Mouse (Mus musculus): ENCODE results near the gene Atp9a. TPM values are rescaled to one million over a fixed set of nuclear protein-coding genes. Genes with fewer than 3 reads are reported as not detected.

Atp9a gene
- polyA plus RNA-seq (2012; rRNA removed), result 2.1 and 2.3 TPM in 2 replicates
- 1.3 and 1.7 TPM in 2 replicates for polyA plus RNA-seq (2014; fragmentation: Nextera tagmentation; extraction: Ambion mirVana)

DNA sequence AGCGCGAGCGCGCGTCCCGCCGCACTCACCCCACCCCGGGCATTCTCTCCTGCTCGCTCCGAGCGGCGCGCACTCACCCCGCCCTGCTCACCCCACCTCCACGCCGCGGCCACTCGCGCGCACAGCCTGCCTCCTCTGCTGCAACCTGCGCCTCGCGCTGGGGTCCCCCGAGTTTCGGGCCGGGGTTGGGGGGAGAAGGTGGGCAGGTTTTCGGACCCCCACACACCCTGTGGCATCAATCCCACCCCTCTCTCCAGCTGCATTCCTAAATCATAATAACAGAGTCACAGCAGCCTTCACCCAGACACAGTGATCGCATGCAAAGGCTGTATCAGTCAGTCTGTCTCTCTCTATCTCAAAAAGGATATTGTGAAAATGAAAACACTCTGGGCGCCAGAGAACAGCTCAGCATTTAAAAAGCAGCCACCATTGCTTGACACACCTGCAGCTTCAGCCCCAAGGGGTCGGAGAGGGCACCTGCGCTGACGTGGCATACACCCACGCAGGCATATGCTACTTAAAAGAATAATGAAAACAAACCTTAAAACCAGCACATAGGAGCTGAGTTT lies at the start of gene Atp9a:
Gene Atp9a (minus strand): TSS at position 351 of the 569 bp plus-strand sequence.
- Histone ChIP-seq H3K4me3 (ENCODE audit: insufficient read depth in 1 of 2, low read depth in 2 of 2, low read length in 2 of 2) (peak within 1 kb of the TSS; percentile 58 to 59), H3K4me2 (ENCODE audit: low read depth) (peak within 1 kb of the TSS; percentile 48), H3K27ac (no peak within 1 kb of the TSS), H3K4me1 (replicated peaks; ENCODE audit: control insufficient read depth in 2 of 2, insufficient read depth in 2 of 2, low read length in 1 of 2) (no peaks in the 10 kb centered on the region), H3K9ac (replicated peaks) (0 out of 2 replicates have a peak within 1 kb of the TSS, but pooled peaks have one; percentile 18), H3K9me3 (ENCODE audit: control insufficient read depth, low read length) (no peaks in the 10 kb centered on the region), H3K36me3 (replicated peaks; ENCODE audit: control insufficient read depth, insufficient read depth, low read depth) (no peaks in the 10 kb centered on the region), H3K27me3 (ENCODE audit: control insufficient read depth, insufficient read depth, low read length) (peaks cover 15% of the 10 kb centered on the region)
- 6% methylated on average over 33 of the region's 33 CpGs for WGBS (ENCODE audit: insufficient replicate concordance)
- DNase-seq (ENCODE audit: low read depth in 3 of 3, low spot score in 3 of 3) (no peak), ATAC-seq (ENCODE audit: insufficient read depth) (no peak)
- TF ChIP-seq EP300 (IDR thresholded peaks at IDR 0.05; ENCODE audit: low read depth) (no peak), CTCF (IDR thresholded peaks at IDR 0.05; ENCODE audit: low read depth) (no peak)

DNA sequence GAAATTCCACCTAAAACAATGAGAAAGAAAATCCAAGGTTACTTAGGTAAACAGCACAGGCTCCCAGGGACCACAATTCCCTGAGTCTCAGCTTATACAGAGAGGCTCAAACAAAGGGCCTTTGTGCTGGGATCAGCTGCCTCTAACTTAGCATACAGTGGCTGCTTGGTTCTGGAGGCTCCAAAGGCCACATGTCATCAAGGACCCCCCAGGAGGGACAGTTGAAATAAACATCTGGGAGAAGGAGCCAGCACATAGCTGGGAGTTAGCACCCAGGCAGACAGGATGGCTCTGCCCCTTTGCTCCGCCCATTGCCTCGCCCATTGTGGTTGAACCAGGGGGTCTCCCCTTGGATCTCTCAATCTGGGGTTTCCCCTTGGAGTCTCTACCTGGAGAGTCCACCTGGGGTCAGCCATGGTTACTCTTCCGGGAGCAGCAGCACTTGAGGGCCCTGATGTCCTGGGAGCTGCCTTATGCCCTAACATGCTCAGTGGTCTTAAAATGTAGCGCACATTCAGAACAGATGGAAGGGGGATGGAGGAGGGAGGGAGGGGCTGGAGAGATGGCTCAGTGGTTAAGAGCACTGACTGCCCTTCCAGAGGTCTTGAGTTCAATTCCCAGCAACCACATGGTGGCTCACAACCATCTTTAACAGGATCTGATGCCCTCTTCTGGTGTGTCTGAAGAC lies 49.0 kb upstream of the Atp9a start:
- no peaks in the 10 kb centered on the region for H3K9me3 ChIP-seq (ENCODE audit: control insufficient read depth, low read length)
- H3K27ac ChIP-seq, result no peak overlapping the region
- H3K9ac ChIP-seq (replicated peaks), result no peak overlapping the region
- no peak overlapping the region for H3K4me3 ChIP-seq (ENCODE audit: insufficient read depth in 1 of 2, low read depth in 2 of 2, low read length in 2 of 2)
- H3K4me1 ChIP-seq (replicated peaks; ENCODE audit: control insufficient read depth in 2 of 2, insufficient read depth in 2 of 2, low read length in 1 of 2), result no peaks in the 10 kb centered on the region
- no peak for ATAC-seq (ENCODE audit: insufficient read depth)
- no peak for DNase-seq (ENCODE audit: low read depth in 3 of 3, low spot score in 3 of 3)
- 70% methylated on average over 4 of the region's 4 CpGs for WGBS (ENCODE audit: insufficient replicate concordance)
- no peaks in the 10 kb centered on the region for H3K27me3 ChIP-seq (ENCODE audit: control insufficient read depth, insufficient read depth, low read length)
- no peak for TF ChIP-seq EP300 (IDR thresholded peaks at IDR 0.05; ENCODE audit: low read depth)
- no peak for TF ChIP-seq CTCF (IDR thresholded peaks at IDR 0.05; ENCODE audit: low read depth)
- H3K4me2 ChIP-seq (ENCODE audit: low read depth), result no peak overlapping the region
- H3K36me3 ChIP-seq (replicated peaks; ENCODE audit: control insufficient read depth, insufficient read depth, low read depth), result no peaks in the 10 kb centered on the region

DNA sequence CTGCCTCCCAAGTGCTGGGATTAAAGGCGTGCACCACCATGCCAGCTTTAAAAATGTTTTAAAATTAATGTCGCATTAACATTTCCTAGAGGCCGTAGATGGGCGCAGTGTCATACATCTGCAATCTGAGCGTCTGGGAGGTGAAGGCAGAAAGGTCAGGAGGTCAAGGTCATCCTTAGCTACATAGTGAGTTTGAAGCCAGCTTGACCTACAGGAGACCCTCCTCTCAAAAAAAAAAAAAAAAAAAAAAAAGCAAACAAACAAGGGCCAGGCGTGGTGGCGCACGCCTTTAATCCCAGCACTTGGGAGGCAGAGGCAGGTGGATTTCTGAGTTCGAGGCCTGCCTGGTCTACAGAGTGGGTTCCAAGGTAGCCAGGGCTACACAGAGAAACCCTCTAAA lies 44.0 kb upstream of the Atp9a start:
- H3K9ac ChIP-seq (replicated peaks), result no peak overlapping the region
- no peaks in the 10 kb centered on the region for H3K27me3 ChIP-seq (ENCODE audit: control insufficient read depth, insufficient read depth, low read length)
- TF ChIP-seq EP300 (IDR thresholded peaks at IDR 0.05; ENCODE audit: low read depth) (no peak), CTCF (IDR thresholded peaks at IDR 0.05; ENCODE audit: low read depth) (no peak)
- no peaks in the 10 kb centered on the region for H3K9me3 ChIP-seq (ENCODE audit: control insufficient read depth, low read length)
- WGBS (ENCODE audit: insufficient replicate concordance), result 67% methylated on average over 9 of the region's 9 CpGs
- no peak for ATAC-seq (ENCODE audit: insufficient read depth)
- DNase-seq (ENCODE audit: low read depth in 3 of 3, low spot score in 3 of 3), result no peak
- no peak overlapping the region for H3K4me3 ChIP-seq (ENCODE audit: insufficient read depth in 1 of 2, low read depth in 2 of 2, low read length in 2 of 2)
- H3K4me1 ChIP-seq (replicated peaks; ENCODE audit: control insufficient read depth in 2 of 2, insufficient read depth in 2 of 2, low read length in 1 of 2), result no peaks in the 10 kb centered on the region
- no peak overlapping the region for H3K4me2 ChIP-seq (ENCODE audit: low read depth)
- H3K36me3 ChIP-seq (replicated peaks; ENCODE audit: control insufficient read depth, insufficient read depth, low read depth), result no peaks in the 10 kb centered on the region
- no peak overlapping the region for H3K27ac ChIP-seq

DNA sequence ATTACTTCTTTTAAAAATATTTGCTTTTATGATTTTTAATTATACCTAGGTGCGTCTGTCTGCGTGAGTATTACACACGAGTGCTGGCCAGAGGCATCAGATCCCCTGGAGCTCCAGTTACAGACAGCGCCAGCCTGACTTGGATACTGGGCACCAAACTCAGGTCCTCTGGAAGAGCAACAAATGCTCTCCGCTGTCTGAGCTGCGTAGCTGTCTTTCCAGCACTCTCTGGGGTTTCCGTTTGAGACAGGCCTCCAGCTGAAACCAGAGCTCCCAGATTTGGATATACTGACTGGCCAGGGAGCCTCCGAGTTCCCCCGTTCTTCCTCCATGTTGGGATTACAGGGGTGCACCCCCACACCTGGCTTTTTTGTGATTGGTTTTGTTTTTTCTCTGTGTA lies 38.4 kb upstream of the Atp9a start:
- no peak for ATAC-seq (ENCODE audit: insufficient read depth)
- Histone ChIP-seq H3K4me1 (replicated peaks; ENCODE audit: control insufficient read depth in 2 of 2, insufficient read depth in 2 of 2, low read length in 1 of 2) (peaks cover 0 to 6% of the 10 kb centered on the region in 2 experiments; a peak in 1 of 4 replicates), H3K4me2 (ENCODE audit: low read depth) (no peak overlapping the region), H3K27me3 (ENCODE audit: control insufficient read depth, insufficient read depth, low read length) (no peaks in the 10 kb centered on the region), H3K9ac (replicated peaks) (no peak overlapping the region), H3K4me3 (ENCODE audit: insufficient read depth in 1 of 2, low read depth in 2 of 2, low read length in 2 of 2) (no peak overlapping the region), H3K9me3 (ENCODE audit: control insufficient read depth, low read length) (no peaks in the 10 kb centered on the region), H3K27ac (no peak overlapping the region), H3K36me3 (replicated peaks; ENCODE audit: control insufficient read depth, insufficient read depth, low read depth) (no peaks in the 10 kb centered on the region)
- WGBS (ENCODE audit: insufficient replicate concordance), result 57% methylated on average over 9 of the region's 9 CpGs
- TF ChIP-seq EP300 (IDR thresholded peaks at IDR 0.05; ENCODE audit: low read depth), result no peak
- no peak for TF ChIP-seq CTCF (IDR thresholded peaks at IDR 0.05; ENCODE audit: low read depth)
- DNase-seq (ENCODE audit: low read depth in 3 of 3, low spot score in 3 of 3), result no peak

DNA sequence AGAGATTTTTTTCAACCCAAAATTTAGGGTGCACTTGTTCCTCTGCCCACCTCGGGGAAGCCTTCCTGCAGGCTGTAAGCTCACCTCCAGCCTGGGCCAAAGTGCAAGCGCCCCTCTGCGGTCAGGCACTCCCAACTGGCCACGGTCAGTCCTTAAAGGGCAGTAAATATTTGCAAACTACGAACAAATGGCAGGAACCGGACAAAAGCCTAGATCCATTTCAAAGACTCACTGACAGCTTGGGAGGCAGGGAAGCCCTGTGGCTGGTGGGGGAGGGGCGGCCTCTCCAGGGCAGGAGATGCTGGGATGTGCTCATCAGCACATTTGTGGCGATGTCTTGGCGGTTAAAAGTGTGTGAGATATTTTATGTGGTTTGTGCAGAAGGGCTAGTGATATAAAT lies 37.8 kb upstream of the Atp9a start:
- ATAC-seq (ENCODE audit: insufficient read depth) (peak; percentile 29; the same call in 1 of the 2 replicates), DNase-seq (ENCODE audit: low read depth in 3 of 3, low spot score in 3 of 3) (no peak)
- H3K36me3 ChIP-seq (replicated peaks; ENCODE audit: control insufficient read depth, insufficient read depth, low read depth), result no peaks in the 10 kb centered on the region
- WGBS (ENCODE audit: insufficient replicate concordance), result 31% methylated on average over 9 of the region's 9 CpGs
- no peak overlapping the region for H3K9ac ChIP-seq (replicated peaks)
- no peak overlapping the region for H3K27ac ChIP-seq
- H3K27me3 ChIP-seq (ENCODE audit: control insufficient read depth, insufficient read depth, low read length), result no peaks in the 10 kb centered on the region
- H3K9me3 ChIP-seq (ENCODE audit: control insufficient read depth, low read length), result no peaks in the 10 kb centered on the region
- H3K4me3 ChIP-seq (ENCODE audit: insufficient read depth in 1 of 2, low read depth in 2 of 2, low read length in 2 of 2), result no peak overlapping the region
- H3K4me1 ChIP-seq (replicated peaks; ENCODE audit: control insufficient read depth in 2 of 2, insufficient read depth in 2 of 2, low read length in 1 of 2), result peaks cover 0 to 6% of the 10 kb centered on the region in 2 experiments; a peak in 1 of 4 replicates
- no peak for TF ChIP-seq EP300 (IDR thresholded peaks at IDR 0.05; ENCODE audit: low read depth)
- no peak for TF ChIP-seq CTCF (IDR thresholded peaks at IDR 0.05; ENCODE audit: low read depth)
- H3K4me2 ChIP-seq (ENCODE audit: low read depth), result no peak overlapping the region

Measured in liver, embryonic 14.5 days (tissue).